Mouse (Mus musculus) limb, embryonic 11.5 days (tissue): ENCODE measurements around the gene Mal. TPM values are rescaled to one million over a fixed set of nuclear protein-coding genes. Genes with fewer than 3 reads are reported as not detected.

Source experiments
- ATAC-seq: fragments of 200-750 bp; cut with Nextera tagmentation; 2 replicates; pipeline ENCODE4 v1.8.0; 2017; ENCODE audit warnings: low read depth; ENCODE audit not compliant: insufficient number of reproducible peaks, low FRiP score, low TSS enrichment
- DNase-seq: peaks from one replicate; pipeline ENCODE4 v3.0.0-alpha.2; 2015; ENCODE audit warnings: low spot score
- H3K27ac ChIP-seq: fragments of 300-500 bp; sonication (generic); replicated peaks from 2 replicates; pipeline ENCODE4 v1.5.1; 2014; ENCODE audit warnings: low read depth, mild to moderate bottlenecking, low read length
- H3K27me3 ChIP-seq: fragments of 300-500 bp; sonication (generic); 2 replicates; pipeline ENCODE4 v1.6.1; 2014; ENCODE audit warnings: mild to moderate bottlenecking, low read length, mixed read lengths; ENCODE audit not compliant: control insufficient read depth, insufficient read depth
- H3K36me3 ChIP-seq: fragments of 300-500 bp; sonication (generic); 2 replicates; pipeline ENCODE4 v1.6.1; 2014; ENCODE audit warnings: mild to moderate bottlenecking, low read length, moderate library complexity, mixed read lengths; ENCODE audit not compliant: control insufficient read depth, insufficient read depth
- H3K4me1 ChIP-seq: fragments of 300-500 bp; sonication (generic); 2 replicates; pipeline ENCODE4 v1.6.1; 2014; ENCODE audit warnings: low read length, mixed read lengths; ENCODE audit not compliant: control insufficient read depth, insufficient read depth
- H3K4me2 ChIP-seq: fragments of 300-500 bp; sonication (generic); 2 replicates; pipeline ENCODE4 v1.6.1; 2014; ENCODE audit warnings: low read depth, mild to moderate bottlenecking, moderate library complexity; ENCODE audit not compliant: severe bottlenecking
- H3K4me3 ChIP-seq: fragments of 300-500 bp; sonication (generic); 2 replicates; pipeline ENCODE4 v1.5.1; 2014; ENCODE audit warnings: low read depth, low read length
- H3K9ac ChIP-seq: fragments of 300-500 bp; sonication (generic); 2 replicates; pipeline ENCODE4 v1.6.1; 2014; ENCODE audit warnings: mild to moderate bottlenecking, low read length
- H3K9me3 ChIP-seq: fragments of 300-500 bp; sonication (generic); 2 replicates; pipeline ENCODE4 v1.6.1; 2016; ENCODE audit warnings: low read length; ENCODE audit not compliant: control insufficient read depth
- WGBS: fragments of 180-500 bp; shearing (Covaris S2); extraction: QIAGEN DNeasy Blood & Tissue Kit; methylation state at CpG from one replicate; pipeline ENCODE4 v1.1.7; 2014; 5-methylcytosine and 5-hydroxymethylcytosine counted together
- polyA plus RNA-seq: library from polyadenylated mRNA; unstranded; fragments of >200 nt; fragmentation: Nextera tagmentation; extraction: Ambion mirVana; gene quantifications from 2 replicates; pipeline ENCODE4 v1.2.1, GENCODE M21; 2014

Gene Mal
- polyA plus RNA-seq, 1 experiment from 2014 or later: 0.20 TPM

DNA sequence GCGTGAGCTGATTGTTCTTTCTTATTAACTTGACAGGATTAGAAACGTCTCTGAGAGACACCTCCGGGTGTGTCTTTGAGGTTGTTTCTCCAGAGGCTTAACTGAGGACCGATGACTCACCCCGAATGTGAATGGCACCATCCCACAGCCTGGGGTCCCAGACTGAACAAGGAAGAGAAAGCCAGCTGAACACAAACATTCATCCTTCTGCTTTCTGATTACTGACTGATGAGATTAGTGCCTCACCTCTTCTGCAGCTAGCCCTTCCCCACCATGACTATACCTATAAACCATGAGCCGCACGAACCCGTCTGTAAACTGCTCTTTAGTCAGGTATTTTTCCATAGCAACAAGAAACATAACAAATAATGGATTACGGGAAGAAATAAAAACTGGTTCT lies 17.5 kb downstream of the Mal start:
- Histone ChIP-seq H3K27me3 (no peaks in the 10 kb centered on the region), H3K36me3 (no peaks in the 10 kb centered on the region), H3K4me3 (no peak overlapping the region), H3K9me3 (no peaks in the 10 kb centered on the region), H3K4me2 (no peak overlapping the region), H3K4me1 (peaks cover 6% of the 10 kb centered on the region), H3K9ac (no peak overlapping the region), H3K27ac (no peak overlapping the region)
- ATAC-seq: no peak
- 82% methylated on average over 9 of the region's 9 CpGs for WGBS
- DNase-seq: no peak

DNA sequence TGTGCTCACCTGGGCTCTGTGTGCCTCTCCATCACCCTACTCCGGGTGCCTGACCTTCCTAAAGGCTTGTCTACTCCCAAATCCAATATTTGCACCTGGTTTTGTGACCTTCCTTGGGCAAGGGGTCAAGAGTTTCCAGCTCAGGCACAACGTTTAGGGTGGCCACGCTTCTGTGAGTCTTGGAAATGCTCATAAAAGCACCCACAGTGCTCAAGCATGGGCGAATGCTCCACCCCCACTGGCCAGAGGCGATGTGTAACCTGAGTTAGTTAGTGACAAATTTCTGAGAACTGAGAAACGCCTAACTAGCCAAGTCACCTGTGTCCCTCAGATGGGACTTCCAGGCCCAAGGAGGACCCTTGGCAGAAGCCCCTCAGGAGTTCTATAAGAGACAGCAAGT lies 20.9 kb downstream of the Mal start:
- WGBS: 65% methylated on average over 6 of the region's 6 CpGs
- Histone ChIP-seq H3K4me1 (no peaks in the 10 kb centered on the region), H3K27me3 (no peaks in the 10 kb centered on the region), H3K9ac (no peak overlapping the region), H3K36me3 (no peaks in the 10 kb centered on the region), H3K9me3 (no peaks in the 10 kb centered on the region), H3K4me2 (no peak overlapping the region), H3K27ac (no peak overlapping the region), H3K4me3 (no peak overlapping the region)
- DNase-seq (no peak), ATAC-seq (no peak)

DNA sequence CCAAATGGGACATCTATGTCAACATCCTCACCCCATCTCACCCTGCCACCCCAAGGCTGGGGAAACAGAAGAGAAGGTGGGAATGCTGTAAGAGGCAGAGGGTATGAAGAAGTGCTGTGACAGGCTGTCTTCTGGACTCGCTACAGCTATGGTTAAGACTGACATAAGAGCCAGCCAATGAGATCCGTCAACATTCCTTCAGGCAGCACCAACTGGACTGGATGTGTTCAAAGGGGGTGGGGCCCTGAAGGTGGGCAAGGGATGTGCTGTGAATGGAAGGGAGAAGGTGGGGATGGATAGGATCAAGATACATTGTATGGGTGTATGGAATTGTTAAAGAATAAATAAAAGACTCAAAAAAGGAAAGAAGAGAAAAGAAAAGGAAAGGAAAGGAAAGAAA lies 23.9 kb downstream of the Mal start:
- 69% methylated on average over 2 of the region's 2 CpGs for WGBS
- no peak overlapping the region for H3K4me3 ChIP-seq
- H3K4me1 ChIP-seq: no peaks in the 10 kb centered on the region
- no peaks in the 10 kb centered on the region for H3K27me3 ChIP-seq
- DNase-seq (no peak), ATAC-seq (no peak)
- H3K36me3 ChIP-seq: no peaks in the 10 kb centered on the region
- no peak overlapping the region for H3K9ac ChIP-seq
- H3K4me2 ChIP-seq: no peak overlapping the region
- H3K9me3 ChIP-seq: no peaks in the 10 kb centered on the region
- H3K27ac ChIP-seq: no peak overlapping the region

DNA sequence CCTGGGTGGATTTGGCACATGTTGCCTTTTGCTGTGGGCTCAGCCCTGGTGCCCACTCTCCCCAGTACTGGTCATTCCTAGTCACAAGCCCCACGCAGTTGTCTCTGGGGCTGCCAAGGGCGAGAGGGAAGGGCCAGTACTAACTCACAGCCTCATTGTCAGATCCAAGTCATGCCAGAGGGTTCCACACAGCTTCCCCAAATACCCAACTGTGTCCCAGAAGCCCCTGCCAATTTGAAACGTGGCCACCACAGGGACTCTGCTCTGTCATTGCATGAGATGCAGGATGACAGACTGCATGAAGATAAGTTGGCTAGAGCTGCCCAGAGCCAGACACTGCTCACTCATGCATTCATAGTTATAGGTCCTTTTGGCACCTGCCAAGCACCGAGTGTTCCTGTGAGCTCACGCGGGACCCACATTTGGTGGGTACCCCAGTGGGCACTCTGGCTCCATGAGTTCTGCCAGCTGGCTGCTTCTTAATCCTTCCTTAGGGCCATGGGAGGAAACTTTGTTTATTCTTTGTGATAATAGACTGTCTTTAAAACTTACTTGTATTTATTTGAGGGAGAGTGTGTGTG lies 28.4 kb downstream of the Mal start:
- Histone ChIP-seq H3K36me3 (no peaks in the 10 kb centered on the region), H3K27me3 (no peaks in the 10 kb centered on the region), H3K9ac (no peak overlapping the region), H3K27ac (no peak overlapping the region), H3K4me1 (no peaks in the 10 kb centered on the region), H3K4me3 (no peak overlapping the region), H3K4me2 (no peak overlapping the region), H3K9me3 (no peaks in the 10 kb centered on the region)
- ATAC-seq (no peak), DNase-seq (no peak)
- 80% methylated on average over 6 of the region's 6 CpGs for WGBS

DNA sequence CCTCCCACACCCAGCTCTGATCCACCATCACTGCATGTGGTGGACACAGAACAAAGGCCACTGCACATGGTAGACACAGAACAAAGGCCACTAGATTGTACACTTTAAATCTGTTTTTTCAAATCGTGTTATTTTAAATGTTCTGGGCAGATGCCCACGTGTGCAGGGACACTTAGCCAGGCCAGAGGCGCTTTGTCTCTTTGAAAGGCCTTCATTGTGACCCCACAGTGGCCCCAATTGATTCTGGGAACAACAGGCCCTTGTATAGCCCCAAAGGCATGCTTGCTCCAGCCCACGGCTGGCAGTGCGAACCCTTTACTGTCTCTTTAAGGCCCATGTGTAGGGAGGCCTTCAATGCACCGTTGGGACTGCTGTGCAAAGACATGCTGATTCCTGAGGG lies 29.1 kb downstream of the Mal start:
- Histone ChIP-seq H3K36me3 (no peaks in the 10 kb centered on the region), H3K27me3 (no peaks in the 10 kb centered on the region), H3K4me1 (no peaks in the 10 kb centered on the region), H3K27ac (no peak overlapping the region), H3K4me3 (no peak overlapping the region), H3K4me2 (no peak overlapping the region), H3K9ac (no peak overlapping the region), H3K9me3 (no peaks in the 10 kb centered on the region)
- WGBS: 80% methylated on average over 6 of the region's 6 CpGs
- ATAC-seq (no peak), DNase-seq (no peak)

DNA sequence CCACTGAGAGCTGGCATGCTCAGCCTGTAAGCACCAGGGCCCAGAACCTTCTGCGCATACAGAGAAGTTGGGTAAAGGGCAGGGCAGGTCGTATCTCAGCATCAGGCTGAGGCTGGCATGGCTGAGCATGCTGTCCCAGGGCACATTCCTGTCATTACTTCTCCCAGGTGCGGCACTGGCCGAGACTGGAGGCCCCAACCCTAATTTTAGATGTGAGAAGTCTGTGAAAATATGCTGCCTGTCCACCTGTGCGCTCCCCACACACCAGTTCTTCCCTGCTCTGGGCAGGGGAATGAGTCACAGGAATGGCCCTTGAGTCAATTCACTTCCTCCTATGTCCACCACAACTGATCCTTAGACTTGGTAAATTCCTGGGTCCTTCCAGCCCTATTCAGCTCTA lies 30.8 kb downstream of the Mal start:
- H3K9ac ChIP-seq: no peak overlapping the region

DNA sequence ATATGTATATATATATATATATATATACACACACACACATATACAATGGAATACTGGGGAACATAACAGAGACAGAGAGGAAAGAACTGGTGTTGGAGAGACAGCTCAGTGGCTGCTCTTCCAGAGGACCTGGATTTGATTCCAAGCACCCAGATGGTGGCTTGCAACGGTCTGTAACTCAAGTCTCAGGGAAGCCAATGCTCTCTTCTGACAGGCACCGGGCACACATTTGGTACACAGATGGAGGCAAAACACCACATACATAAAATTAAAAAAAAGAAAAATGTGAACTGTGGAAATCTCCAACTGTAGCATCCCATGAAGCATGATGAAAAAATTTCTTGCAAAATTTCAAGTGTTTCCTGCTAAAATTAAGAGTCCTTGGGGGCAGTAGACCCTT lies 31.7 kb downstream of the Mal start:
- Histone ChIP-seq H3K27me3 (no peaks in the 10 kb centered on the region), H3K4me1 (no peaks in the 10 kb centered on the region), H3K27ac (no peak overlapping the region), H3K9me3 (no peaks in the 10 kb centered on the region), H3K4me2 (no peak overlapping the region), H3K9ac (no peak overlapping the region), H3K36me3 (no peaks in the 10 kb centered on the region), H3K4me3 (no peak overlapping the region)
- 87% methylated on average over 2 of the region's 2 CpGs for WGBS
- no peak for DNase-seq
- ATAC-seq: no peak

More for the DNA sequence above, 30.8 kb downstream of the Mal start:
- Histone ChIP-seq H3K4me2 (no peak overlapping the region), H3K4me3 (no peak overlapping the region), H3K36me3 (no peaks in the 10 kb centered on the region), H3K9me3 (no peaks in the 10 kb centered on the region), H3K4me1 (no peaks in the 10 kb centered on the region), H3K27ac (no peak overlapping the region), H3K27me3 (no peaks in the 10 kb centered on the region)
- WGBS: 81% methylated on average over 5 of the region's 5 CpGs
- DNase-seq (no peak), ATAC-seq (no peak)

DNA sequence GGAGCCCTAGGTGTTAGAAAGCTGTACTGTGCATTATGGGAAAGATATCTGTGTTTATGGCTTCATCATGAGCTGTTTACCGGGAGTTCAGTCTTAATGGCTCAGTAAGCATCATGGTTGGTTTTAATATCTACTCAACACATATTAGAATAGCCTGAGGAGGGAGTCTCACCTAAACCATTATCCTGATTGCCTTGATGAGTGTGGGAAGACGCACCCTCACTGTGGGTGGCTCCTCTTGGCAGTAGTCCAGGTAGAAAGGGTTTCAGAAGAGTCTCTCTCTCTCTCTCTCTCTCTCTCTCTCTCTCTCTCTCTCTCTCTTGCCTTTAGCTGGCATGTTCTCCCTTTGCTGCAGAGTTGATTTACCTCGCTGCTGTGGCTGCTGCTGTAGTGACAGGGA lies 34.4 kb downstream of the Mal start:
- 58% methylated on average over 3 of the region's 3 CpGs for WGBS

DNA sequence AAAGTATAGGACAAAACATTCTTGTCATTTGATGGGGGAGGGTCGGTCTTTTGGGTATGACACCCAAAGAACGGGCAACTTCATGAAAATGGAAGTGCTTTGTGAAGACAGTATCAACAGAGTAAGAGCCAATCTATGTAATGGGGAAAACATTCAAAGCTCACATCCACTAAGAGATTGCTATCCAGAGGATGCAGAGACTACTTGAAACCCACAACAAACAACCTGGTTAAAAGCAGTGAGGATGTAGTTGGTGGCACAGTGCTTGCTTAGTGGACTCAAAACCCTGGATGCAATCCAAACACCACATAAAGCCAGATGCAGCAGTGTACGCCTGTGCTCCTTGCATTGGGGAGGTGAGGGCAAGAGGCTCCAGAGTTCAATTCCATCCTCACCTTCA lies 37.2 kb downstream of the Mal start:
- no peak for DNase-seq
- no peaks in the 10 kb centered on the region for H3K27me3 ChIP-seq
- no peak overlapping the region for H3K27ac ChIP-seq
- ATAC-seq: no peak
- H3K9me3 ChIP-seq: no peaks in the 10 kb centered on the region
- no peaks in the 10 kb centered on the region for H3K36me3 ChIP-seq
- no peaks in the 10 kb centered on the region for H3K4me1 ChIP-seq
- no peak overlapping the region for H3K9ac ChIP-seq
- 88% methylated on average over 3 of the region's 3 CpGs for WGBS
- no peak overlapping the region for H3K4me3 ChIP-seq
- H3K4me2 ChIP-seq: no peak overlapping the region

More for the DNA sequence above, 34.4 kb downstream of the Mal start:
- DNase-seq (no peak), ATAC-seq (no peak)
- H3K27ac ChIP-seq: no peak overlapping the region
- no peaks in the 10 kb centered on the region for H3K4me1 ChIP-seq
- H3K4me2 ChIP-seq: no peak overlapping the region
- H3K4me3 ChIP-seq: no peak overlapping the region
- no peaks in the 10 kb centered on the region for H3K9me3 ChIP-seq
- no peaks in the 10 kb centered on the region for H3K27me3 ChIP-seq
- no peaks in the 10 kb centered on the region for H3K36me3 ChIP-seq
- no peak overlapping the region for H3K9ac ChIP-seq
